Mouse (Mus musculus): ENCODE measurements at regions not wholly inside any gene's neighbourhood (a gene's known extent, or its start where the extent isn't known, plus 50 kb on each side); places are given as distances from the start of the nearest gene placed in this dataset.

DNA sequence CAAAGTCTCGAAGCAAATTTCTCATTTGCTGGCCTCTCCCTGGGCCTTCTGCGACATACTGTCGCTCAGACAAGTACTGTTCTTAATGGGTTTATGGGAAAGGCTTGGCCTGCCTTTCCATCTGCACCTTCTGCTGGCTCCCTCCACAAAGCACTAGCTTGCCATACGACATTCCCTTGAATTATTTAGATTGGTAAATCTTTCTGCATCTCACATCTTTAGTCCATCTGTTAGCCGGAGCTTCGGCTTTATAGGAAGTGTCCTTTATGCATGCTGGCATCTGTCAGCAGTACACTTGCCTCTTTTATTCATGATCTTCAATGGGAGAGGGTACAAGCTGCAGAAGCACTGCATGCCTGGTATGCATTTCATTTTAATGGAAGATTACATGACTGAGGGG, 470.6 kb downstream of the Nuf2 start:
- TF ChIP-seq POLR2A (IDR thresholded peaks at IDR 0.05; ENCODE audit: extremely low read depth, insufficient read depth, low read length) (no peak), CTCF (IDR thresholded peaks at IDR 0.05; ENCODE audit: low read depth, low read length) (no peak)

Measured in liver, adult 2 months (tissue).